Mouse (Mus musculus) lung, embryonic 15.5 days (tissue): ENCODE data around the gene Ints2. TPM values are rescaled to one million over a fixed set of nuclear protein-coding genes. Genes with fewer than 3 reads are reported as not detected.

Source experiments
- polyA plus RNA-seq: library from polyadenylated mRNA; unstranded; fragments of >200 nt; fragmentation: Nextera tagmentation; extraction: Ambion mirVana; gene quantifications from 2 replicates; pipeline ENCODE4 v1.2.1, GENCODE M21; 2015

Ints2 gene
- polyA plus RNA-seq, 1 experiment from 2014 or later, result 28.7 TPM

Other genes with a start within 250 kb of the Ints2 start
- 13.9 and 14.5 TPM in 2 replicates for gene Brip1, start 56.4 kb downstream of the Ints2 start, polyA plus RNA-seq
- 7.5 and 8.2 TPM in 2 replicates for gene Med13, start 100.0 kb upstream of the Ints2 start, polyA plus RNA-seq
- gene Rnft1, start 227.1 kb upstream of the Ints2 start, polyA plus RNA-seq, result 48.3 and 52.3 TPM in 2 replicates